Mouse (Mus musculus) embryo, embryonic 11 days (tissue): ENCODE data around the gene Cux1.

ENCODE experiments used
- DNase-seq: peaks from one replicate; pipeline ENCODE4 v3.0.0-alpha.2; 2015

The Cux1 gene

GRCm38 (mm10) chr5:136535976-136536725 is 31.1 kb downstream of the Cux1 start:
- DNase-seq: no peak

- no peak for DNase-seq
Observed at GRCm38 (mm10) chr5:136535204-136535603, 32.1 kb downstream of the Cux1 start.

- no peak for DNase-seq
Observed at GRCm38 (mm10) chr5:136533371-136534276, 33.7 kb downstream of the Cux1 start.

DNA sequence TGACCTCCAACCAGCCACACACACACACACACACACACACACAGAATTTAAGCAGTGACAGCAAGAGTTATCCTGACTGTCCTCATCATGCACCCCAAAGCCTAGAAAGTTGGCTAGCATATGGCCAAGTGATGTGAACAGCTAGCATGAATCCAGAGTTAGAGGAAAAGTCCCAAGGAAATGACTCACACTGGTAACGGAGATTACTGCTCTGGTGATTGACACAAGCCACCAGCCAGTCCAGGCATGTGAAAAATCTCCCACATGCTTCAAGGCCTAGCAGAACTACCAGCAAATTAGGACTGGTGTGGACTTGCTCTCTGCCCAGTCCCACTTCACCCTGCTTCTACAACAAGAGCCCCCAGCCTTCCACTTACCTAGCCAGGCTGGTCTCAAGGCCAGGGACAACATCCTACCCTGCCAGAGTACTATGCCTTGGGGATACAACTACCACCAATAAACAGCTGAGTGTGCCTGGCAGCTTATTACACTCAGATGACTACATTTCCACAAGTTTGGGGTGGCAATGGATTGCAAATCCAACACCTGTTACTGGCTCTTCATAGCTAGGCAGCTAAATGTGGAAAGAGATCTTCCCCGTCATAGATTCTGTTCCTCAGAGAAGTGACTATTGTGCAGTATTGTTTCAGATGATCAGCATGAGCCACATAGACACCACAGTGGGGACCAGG is 35.5 kb downstream of the Cux1 start:
- no peak for DNase-seq

DNA sequence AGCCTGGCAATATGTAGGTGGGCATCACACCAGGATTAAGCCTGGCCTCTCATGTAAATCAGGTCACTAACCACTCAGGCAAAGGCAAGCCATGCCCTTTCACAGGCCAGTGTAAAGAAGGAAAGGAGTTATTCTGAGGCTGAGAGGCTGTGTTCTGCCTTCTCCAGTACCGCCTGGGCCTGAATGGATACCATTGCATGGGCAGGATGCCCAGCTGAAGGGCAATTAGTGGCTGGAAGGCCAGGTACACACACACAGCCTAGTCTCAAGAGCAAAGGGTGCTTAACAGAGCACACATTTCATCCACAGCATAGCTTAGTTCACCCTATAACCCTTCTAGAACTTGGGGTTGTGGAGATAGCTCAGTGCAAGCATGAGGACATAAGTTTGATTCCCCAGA is 36.4 kb downstream of the Cux1 start:
- DNase-seq: no peak

DNA sequence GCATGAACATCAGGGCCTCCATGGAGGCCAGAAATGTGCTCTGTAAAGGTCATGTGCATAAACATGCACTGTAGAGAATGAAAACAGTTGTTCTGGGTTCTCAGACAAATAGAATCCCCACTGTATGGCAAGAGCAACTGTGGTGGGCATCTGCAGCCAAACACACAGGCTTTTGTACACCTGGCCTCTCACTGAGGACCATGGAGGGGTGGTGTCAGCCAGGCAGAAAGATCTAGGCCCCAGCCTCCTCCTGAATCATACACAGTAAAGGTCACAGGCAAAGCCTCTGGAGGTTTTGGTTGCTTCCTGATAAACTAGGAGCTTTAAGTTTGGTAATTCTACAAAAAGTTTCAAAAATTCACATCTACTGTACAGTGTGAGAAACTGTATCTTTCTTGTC is 38.1 kb downstream of the Cux1 start:
- no peak for DNase-seq

DNA sequence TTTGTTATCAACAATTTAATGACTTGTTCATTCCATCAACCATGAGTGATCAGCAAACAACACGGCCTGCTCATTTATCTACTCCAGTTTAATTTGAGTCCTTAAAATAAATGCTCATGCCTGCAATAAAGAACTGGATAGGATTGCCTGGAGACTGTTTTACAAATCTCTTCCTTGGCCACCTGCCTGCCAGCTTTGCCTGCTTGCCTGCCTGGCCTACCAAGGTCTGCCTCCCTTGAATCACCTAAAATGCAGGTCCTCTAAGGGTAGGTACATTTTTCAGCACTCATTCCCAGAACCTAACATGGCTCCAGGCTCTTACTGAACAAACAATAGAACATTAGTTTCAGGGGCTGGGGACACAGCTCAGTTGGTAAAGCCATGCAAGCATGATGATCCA is 39.4 kb downstream of the Cux1 start:
- no peak for DNase-seq

DNA sequence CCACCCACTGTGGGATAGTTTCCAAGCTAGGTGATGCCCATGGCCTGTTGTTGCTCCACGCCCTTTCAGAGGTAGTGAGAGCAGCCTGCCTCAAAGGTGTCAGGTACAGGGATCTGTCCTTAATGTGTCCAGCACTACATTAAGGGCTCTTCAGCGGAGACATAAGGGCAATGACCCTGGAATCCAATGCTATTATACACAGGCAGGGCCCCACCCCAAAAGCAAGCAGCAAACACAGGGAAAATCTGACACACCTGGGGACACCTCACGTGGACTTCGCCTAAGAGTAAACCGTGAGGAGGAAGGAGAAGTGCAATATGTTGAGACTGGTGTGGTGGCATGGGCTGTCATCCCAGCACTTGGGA is 40.8 kb downstream of the Cux1 start:
- DNase-seq: no peak

- DNase-seq: no peak
Observed at GRCm38 (mm10) chr5:136525896-136526544, 41.3 kb downstream of the Cux1 start.

- peak; percentile 24 for DNase-seq
Observed at GRCm38 (mm10) chr5:136522843-136523463, 44.3 kb downstream of the Cux1 start.

- DNase-seq: no peak
Observed at GRCm38 (mm10) chr5:136521656-136522055, 45.6 kb downstream of the Cux1 start.

GRCm38 (mm10) chr5:136518648-136519437 is 48.4 kb downstream of the Cux1 start:
- no peak for DNase-seq

- DNase-seq: no peak
Observed at GRCm38 (mm10) chr5:136517510-136517909, 49.8 kb downstream of the Cux1 start.

GRCm38 (mm10) chr5:136516593-136516992 is 50.7 kb downstream of the Cux1 start:
- no peak for DNase-seq

DNA sequence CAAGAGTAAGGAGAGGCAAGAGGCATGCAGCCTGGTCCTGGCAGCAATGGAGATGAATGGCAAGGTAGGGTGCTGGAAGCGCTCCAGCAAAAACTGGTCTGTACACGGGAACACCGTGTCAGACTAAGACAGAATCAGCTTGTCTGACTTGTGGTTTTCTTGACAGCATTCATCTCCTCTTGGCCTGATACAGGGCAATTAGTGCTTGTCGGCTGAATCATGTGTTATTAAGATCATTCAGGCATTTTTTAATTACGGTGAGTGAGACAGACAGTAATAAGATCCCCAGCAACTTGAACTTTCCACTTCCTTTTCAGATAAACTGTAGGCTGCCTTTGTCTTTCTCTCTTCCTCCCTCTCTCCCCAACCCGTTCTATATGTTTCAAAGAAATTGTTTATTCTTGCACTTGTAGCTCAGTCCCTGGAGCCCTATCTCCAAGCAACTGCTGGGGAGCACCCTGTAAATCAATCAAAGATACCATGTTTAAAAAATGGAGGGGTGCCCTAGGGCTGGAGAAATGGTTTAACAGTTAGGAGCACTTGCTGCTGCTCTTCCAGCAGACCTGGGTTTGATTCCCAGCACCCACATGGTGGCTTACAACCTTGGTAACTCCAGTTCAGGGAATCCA is 53.1 kb downstream of the Cux1 start:
- no peak for DNase-seq

GRCm38 (mm10) chr5:136512103-136512674 is 55.1 kb downstream of the Cux1 start:
- no peak for DNase-seq

GRCm38 (mm10) chr5:136511378-136511777 is 55.9 kb downstream of the Cux1 start:
- no peak for DNase-seq

- DNase-seq: no peak
Observed at GRCm38 (mm10) chr5:136510609-136511008, 56.7 kb downstream of the Cux1 start.

DNA sequence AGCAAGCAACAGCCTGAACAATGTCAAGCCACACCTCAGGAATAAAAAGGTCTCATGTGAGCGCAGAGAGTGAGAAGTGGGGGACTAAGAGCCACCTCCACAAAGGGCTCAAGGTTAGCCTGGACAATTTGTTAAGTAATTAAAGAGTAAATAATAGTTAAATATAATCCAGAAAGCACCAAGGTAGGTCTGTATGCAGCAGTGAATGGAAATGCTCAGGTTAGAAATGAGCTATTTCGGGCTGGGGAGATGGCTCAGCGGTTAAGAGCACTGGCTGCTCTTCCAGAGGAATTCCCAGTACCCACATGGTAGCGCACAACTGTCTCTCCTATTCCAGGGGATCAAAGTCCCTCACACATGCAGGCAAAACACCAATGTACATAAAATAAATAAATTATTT is 59.7 kb downstream of the Cux1 start:
- no peak for DNase-seq

- DNase-seq: no peak
Observed at GRCm38 (mm10) chr5:136506262-136506661, 61.0 kb downstream of the Cux1 start.
